Mouse (Mus musculus): ENCODE results near the gene Atl1. TPM values are rescaled to one million over a fixed set of nuclear protein-coding genes. Genes with fewer than 3 reads are reported as not detected.

Atl1 gene
- polyA plus RNA-seq, 1 experiment from 2014 or later: 3.9 TPM

- peaks cover 5% of the 10 kb centered on the region; the same call in 1 of the 2 replicates for H3K36me3 ChIP-seq (ENCODE audit: control insufficient read depth, insufficient read depth, low read length)
These were observed 84.3 kb downstream of the Atl1 start for GRCm38 (mm10) chr12:69976688-69977087.

GRCm38 (mm10) chr12:69977376-69977998, 85.1 kb downstream of the Atl1 start:
- ATAC-seq (ENCODE audit: low read depth): peak; percentile 71
- no peaks in the 10 kb centered on the region for H3K27me3 ChIP-seq (ENCODE audit: control insufficient read depth, insufficient read depth, low read depth, low read length)
- H3K4me1 ChIP-seq (replicated peaks; ENCODE audit: control insufficient read depth, insufficient read depth, low read length): 0 out of 2 replicates have a peak, but pooled peaks cover 7% of the 10 kb centered on the region
- H3K9ac ChIP-seq (ENCODE audit: low read length): no peak overlapping the region
- H3K27ac ChIP-seq (ENCODE audit: low read length): peak overlapping the region; percentile 1; the same call in 1 of the 2 replicates
- no peaks in the 10 kb centered on the region for H3K9me3 ChIP-seq (ENCODE audit: control insufficient read depth, low read length)
- H3K36me3 ChIP-seq (ENCODE audit: control insufficient read depth, insufficient read depth, low read length): peaks cover 7% of the 10 kb centered on the region; the same call in 1 of the 2 replicates
- H3K4me2 ChIP-seq (ENCODE audit: low read depth, low read length): no peak overlapping the region
- WGBS: 62% methylated on average over 9 of the region's 9 CpGs
- H3K4me3 ChIP-seq (ENCODE audit: low read length): no peak overlapping the region

More at GRCm38 (mm10) chr12:69976688-69977087, 84.3 kb downstream of the Atl1 start:
- ATAC-seq (ENCODE audit: low read depth): no peak
- Histone ChIP-seq H3K27ac (ENCODE audit: low read length) (no peak overlapping the region), H3K4me3 (ENCODE audit: low read length) (no peak overlapping the region), H3K27me3 (ENCODE audit: control insufficient read depth, insufficient read depth, low read depth, low read length) (no peaks in the 10 kb centered on the region), H3K4me1 (replicated peaks; ENCODE audit: control insufficient read depth, insufficient read depth, low read length) (0 out of 2 replicates have a peak, but pooled peaks cover 5% of the 10 kb centered on the region), H3K9ac (ENCODE audit: low read length) (no peak overlapping the region), H3K4me2 (ENCODE audit: low read depth, low read length) (no peak overlapping the region), H3K9me3 (ENCODE audit: control insufficient read depth, low read length) (no peaks in the 10 kb centered on the region)
- WGBS: 64% methylated on average over 6 of the region's 6 CpGs

- no peak overlapping the region for H3K9ac ChIP-seq (ENCODE audit: low read length)
- ATAC-seq (ENCODE audit: low read depth): no peak
- no peaks in the 10 kb centered on the region for H3K9me3 ChIP-seq (ENCODE audit: control insufficient read depth, low read length)
- WGBS: 67% methylated on average over 5 of the region's 5 CpGs
- H3K27ac ChIP-seq (ENCODE audit: low read length): no peak overlapping the region
- no peak overlapping the region for H3K4me3 ChIP-seq (ENCODE audit: low read length)
- H3K4me1 ChIP-seq (replicated peaks; ENCODE audit: control insufficient read depth, insufficient read depth, low read length): peaks cover 14% of the 10 kb centered on the region
- H3K4me2 ChIP-seq (ENCODE audit: low read depth, low read length): no peak overlapping the region
- H3K27me3 ChIP-seq (ENCODE audit: control insufficient read depth, insufficient read depth, low read depth, low read length): no peaks in the 10 kb centered on the region
- peaks cover 15% of the 10 kb centered on the region for H3K36me3 ChIP-seq (ENCODE audit: control insufficient read depth, insufficient read depth, low read length)
These were observed 90.5 kb downstream of the Atl1 start for GRCm38 (mm10) chr12:69982874-69983273.

- peak overlapping the region; percentile 98 for H3K9ac ChIP-seq (ENCODE audit: low read length)
- no peak overlapping the region for H3K27ac ChIP-seq (ENCODE audit: low read length)
- peak overlapping the region; percentile 94 for H3K4me3 ChIP-seq (ENCODE audit: low read length)
- H3K4me2 ChIP-seq (ENCODE audit: low read depth, low read length): peak overlapping the region; percentile 86
- no peaks in the 10 kb centered on the region for H3K27me3 ChIP-seq (ENCODE audit: control insufficient read depth, insufficient read depth, low read depth, low read length)
- 20% methylated on average over 4 of the region's 4 CpGs for WGBS
- H3K9me3 ChIP-seq (ENCODE audit: control insufficient read depth, low read length): no peaks in the 10 kb centered on the region
- H3K4me1 ChIP-seq (replicated peaks; ENCODE audit: control insufficient read depth, insufficient read depth, low read length): peaks cover 14% of the 10 kb centered on the region
- ATAC-seq (ENCODE audit: low read depth): no peak
- peaks cover 15% of the 10 kb centered on the region for H3K36me3 ChIP-seq (ENCODE audit: control insufficient read depth, insufficient read depth, low read length)
These were observed 93.1 kb downstream of the Atl1 start for GRCm38 (mm10) chr12:69985546-69985945.

- ATAC-seq (ENCODE audit: low read depth): peak; percentile 57
- Histone ChIP-seq H3K9ac (ENCODE audit: low read length) (peak overlapping the region; percentile 98), H3K4me2 (ENCODE audit: low read depth, low read length) (peak overlapping the region; percentile 86), H3K4me1 (replicated peaks; ENCODE audit: control insufficient read depth, insufficient read depth, low read length) (peaks cover 12% of the 10 kb centered on the region), H3K27me3 (ENCODE audit: control insufficient read depth, insufficient read depth, low read depth, low read length) (no peaks in the 10 kb centered on the region), H3K36me3 (ENCODE audit: control insufficient read depth, insufficient read depth, low read length) (peaks cover 15% of the 10 kb centered on the region), H3K27ac (ENCODE audit: low read length) (peak overlapping the region; percentile 90), H3K9me3 (ENCODE audit: control insufficient read depth, low read length) (no peaks in the 10 kb centered on the region), H3K4me3 (ENCODE audit: low read length) (peak overlapping the region; percentile 94)
- WGBS: under 1% methylated on average over 34 of the region's 36 CpGs
These were observed 93.9 kb downstream of the Atl1 start for GRCm38 (mm10) chr12:69986241-69986762.

- under 1% methylated on average over 83 of the region's 102 CpGs for WGBS
- H3K4me1 ChIP-seq (replicated peaks; ENCODE audit: control insufficient read depth, insufficient read depth, low read length): peaks cover 12% of the 10 kb centered on the region
These were observed 94.5 kb downstream of the Atl1 start, which contains the start of gene Sav1 for GRCm38 (mm10) chr12:69986786-69987497. TSS of gene Sav1 (minus strand) at chr12:69987002.

GRCm38 (mm10) chr12:69995382-69995781, 103.0 kb downstream of the Atl1 start:
- Histone ChIP-seq H3K9ac (ENCODE audit: low read length) (no peak overlapping the region), H3K9me3 (ENCODE audit: control insufficient read depth, low read length) (no peaks in the 10 kb centered on the region), H3K4me1 (replicated peaks; ENCODE audit: control insufficient read depth, insufficient read depth, low read length) (no peaks in the 10 kb centered on the region), H3K27me3 (ENCODE audit: control insufficient read depth, insufficient read depth, low read depth, low read length) (no peaks in the 10 kb centered on the region), H3K27ac (ENCODE audit: low read length) (no peak overlapping the region), H3K4me3 (ENCODE audit: low read length) (no peak overlapping the region), H3K4me2 (ENCODE audit: low read depth, low read length) (no peak overlapping the region), H3K36me3 (ENCODE audit: control insufficient read depth, insufficient read depth, low read length) (no peaks in the 10 kb centered on the region)
- 70% methylated on average over 3 of the region's 3 CpGs for WGBS
- no peak for ATAC-seq (ENCODE audit: low read depth)

More at GRCm38 (mm10) chr12:69986786-69987497, 94.5 kb downstream of the Atl1 start, which contains the start of gene Sav1:
- Histone ChIP-seq H3K9ac (ENCODE audit: low read length) (peak within 1 kb of the TSS; percentile 98), H3K36me3 (ENCODE audit: control insufficient read depth, insufficient read depth, low read length) (peaks cover 15% of the 10 kb centered on the region), H3K9me3 (ENCODE audit: control insufficient read depth, low read length) (no peaks in the 10 kb centered on the region), H3K27me3 (ENCODE audit: control insufficient read depth, insufficient read depth, low read depth, low read length) (no peaks in the 10 kb centered on the region), H3K4me2 (ENCODE audit: low read depth, low read length) (peak within 1 kb of the TSS; percentile 86), H3K27ac (ENCODE audit: low read length) (peak within 1 kb of the TSS; percentile 90), H3K4me3 (ENCODE audit: low read length) (peak within 1 kb of the TSS; percentile 94)
- ATAC-seq (ENCODE audit: low read depth): peak; percentile 94

GRCm38 (mm10) chr12:69998186-69998983, 106.0 kb downstream of the Atl1 start:
- Histone ChIP-seq H3K4me1 (replicated peaks; ENCODE audit: control insufficient read depth, insufficient read depth, low read length) (no peaks in the 10 kb centered on the region), H3K9me3 (ENCODE audit: control insufficient read depth, low read length) (no peaks in the 10 kb centered on the region), H3K36me3 (ENCODE audit: control insufficient read depth, insufficient read depth, low read length) (no peaks in the 10 kb centered on the region), H3K9ac (ENCODE audit: low read length) (no peak overlapping the region), H3K27me3 (ENCODE audit: control insufficient read depth, insufficient read depth, low read depth, low read length) (no peaks in the 10 kb centered on the region), H3K4me3 (ENCODE audit: low read length) (no peak overlapping the region), H3K27ac (ENCODE audit: low read length) (no peak overlapping the region), H3K4me2 (ENCODE audit: low read depth, low read length) (no peak overlapping the region)
- WGBS: 58% methylated on average over 13 of the region's 13 CpGs
- no peak for ATAC-seq (ENCODE audit: low read depth)

Data from lung, embryonic 16.5 days (tissue).